Mouse (Mus musculus) hindbrain, embryonic 11.5 days (tissue): Measurements from ENCODE around the gene Irgc1. TPM values are rescaled to one million over a fixed set of nuclear protein-coding genes. Genes with fewer than 3 reads are reported as not detected.
"Not testable (repeated sequence)": the region's sequence is repeated elsewhere in the genome, so short reads cannot be mapped to it uniquely, and the experiment has no call there.

ENCODE experiments used
- ATAC-seq: fragments of 200-750 bp; cut with Nextera tagmentation; 2 replicates; pipeline ENCODE4 v1.8.0; 2017; ENCODE audit warnings: mild to moderate bottlenecking, moderate TSS enrichment, moderate library complexity; ENCODE audit not compliant: low FRiP score
- DNase-seq: peaks from one replicate; pipeline ENCODE4 v3.0.0-alpha.2; 2015; ENCODE audit warnings: low spot score
- H3K27ac ChIP-seq: fragments of 300-500 bp; sonication (generic); 2 replicates; pipeline ENCODE4 v1.5.1; 2014; ENCODE audit warnings: mild to moderate bottlenecking, low read depth, low read length
- H3K27me3 ChIP-seq: fragments of 300-500 bp; sonication (generic); 2 replicates; pipeline ENCODE4 v1.6.1; 2014; ENCODE audit warnings: mild to moderate bottlenecking, low read length, moderate library complexity, mixed read lengths; ENCODE audit not compliant: control insufficient read depth, insufficient read depth
- H3K36me3 ChIP-seq: fragments of 300-500 bp; sonication (generic); 2 replicates; pipeline ENCODE4 v1.6.1; 2014; ENCODE audit warnings: mild to moderate bottlenecking, low read length, moderate library complexity, mixed read lengths; ENCODE audit not compliant: control insufficient read depth, insufficient read depth
- H3K4me1 ChIP-seq: fragments of 300-500 bp; sonication (generic); replicated peaks from 2 replicates; pipeline ENCODE4 v1.6.1; 2014; ENCODE audit warnings: low read length, mixed read lengths; ENCODE audit not compliant: control insufficient read depth, insufficient read depth
- H3K4me2 ChIP-seq: fragments of 300-500 bp; sonication (generic); replicated peaks from 2 replicates; pipeline ENCODE4 v1.6.1; 2014; ENCODE audit warnings: mild to moderate bottlenecking, low read depth, low read length
- H3K4me3 ChIP-seq: fragments of 300-500 bp; sonication (generic); 2 replicates; pipeline ENCODE4 v1.5.1; 2014; ENCODE audit warnings: low read depth, low read length
- H3K9ac ChIP-seq: fragments of 300-500 bp; sonication (generic); 2 replicates; pipeline ENCODE4 v1.6.1; 2014; ENCODE audit warnings: low read depth, low read length
- H3K9me3 ChIP-seq: fragments of 300-500 bp; sonication (generic); 2 replicates; pipeline ENCODE4 v1.6.1; 2016; ENCODE audit warnings: low read length; ENCODE audit not compliant: control insufficient read depth
- WGBS: fragments of 180-500 bp; shearing (Covaris S2); extraction: QIAGEN DNeasy Blood & Tissue Kit; methylation state at CpG from one replicate; pipeline ENCODE4 v1.1.7; 2014; 5-methylcytosine and 5-hydroxymethylcytosine counted together
- polyA plus RNA-seq: library from polyadenylated mRNA; unstranded; fragments of >200 nt; fragmentation: Nextera tagmentation; extraction: Ambion mirVana; gene quantifications from 2 replicates; pipeline ENCODE4 v1.2.1, GENCODE M21; 2014

Irgc1 gene
- polyA plus RNA-seq, 1 experiment from 2014 or later = not detected

DNA sequence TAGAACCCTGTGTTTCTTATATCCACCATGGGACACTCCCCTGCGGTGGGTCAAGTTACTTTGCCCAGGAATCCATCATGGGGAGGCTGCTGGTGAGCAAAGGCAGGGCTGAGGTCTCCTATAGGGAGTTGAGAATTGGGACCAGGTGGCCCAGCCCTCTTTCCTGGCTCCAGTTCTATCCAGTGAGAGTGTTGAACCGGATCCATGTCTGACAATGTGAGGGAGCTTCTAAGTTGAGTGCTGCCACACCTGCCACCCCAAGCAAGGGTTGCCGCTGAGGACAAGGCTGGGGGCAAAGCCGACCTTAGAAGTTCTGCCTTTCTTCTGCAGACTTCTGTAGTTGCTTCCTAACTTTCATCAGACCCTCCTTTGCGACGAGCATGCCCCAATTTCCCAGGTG lies 31.2 kb upstream of the Irgc1 start:
- ATAC-seq = not testable (repeated sequence)
- WGBS = 54% methylated on average over 6 of the region's 6 CpGs

DNA sequence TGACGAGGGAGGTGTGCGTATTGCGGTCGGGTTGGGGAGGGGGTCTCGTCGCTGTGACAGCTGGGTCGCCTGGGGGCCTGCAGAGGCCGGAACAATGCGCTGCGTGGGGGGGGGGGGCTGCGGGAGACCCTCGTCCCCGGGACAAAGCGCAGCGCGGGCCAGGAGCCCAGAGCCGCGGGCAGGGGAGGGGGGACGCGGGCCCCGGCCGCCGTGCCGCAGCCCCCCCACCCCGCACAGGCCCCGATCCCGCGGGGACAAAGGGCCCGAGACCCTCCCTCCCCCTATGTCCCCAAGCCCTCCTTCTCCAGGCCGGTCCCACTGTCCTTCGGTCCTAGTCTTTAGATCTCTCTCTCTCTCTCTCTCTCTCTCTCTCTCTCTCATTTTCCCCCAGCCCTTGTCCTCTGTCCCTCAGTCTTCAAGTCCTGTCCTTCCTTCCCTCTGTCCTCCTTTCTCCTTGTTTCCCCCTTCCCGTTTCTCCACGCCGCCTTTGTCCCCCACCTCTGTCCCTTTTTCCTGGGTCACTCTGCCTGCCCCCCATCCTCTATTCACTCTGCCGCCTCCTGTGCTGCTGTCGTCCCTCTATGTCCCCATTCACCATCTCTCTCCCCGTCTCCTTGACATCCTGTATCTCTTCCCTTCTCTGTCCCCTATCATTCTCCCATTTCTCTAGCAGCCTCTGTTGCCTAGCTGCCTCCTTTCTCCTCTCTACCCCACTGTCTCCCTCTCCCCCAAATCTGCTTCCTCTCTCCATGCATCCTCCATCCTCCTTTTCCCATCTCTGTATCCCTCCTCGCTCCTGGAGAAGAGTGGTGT lies 30.3 kb upstream of the Irgc1 start:
- Histone ChIP-seq H3K27me3 (no peaks in the 10 kb centered on the region; the same call in 1 of the 2 replicates), H3K9ac (peak overlapping the region; percentile 94), H3K36me3 (no peaks in the 10 kb centered on the region), H3K4me1 (peaks cover 6% of the 10 kb centered on the region; the same call in 1 of the 2 replicates), H3K27ac (peak overlapping the region; percentile 79), H3K9me3 (no peaks in the 10 kb centered on the region), H3K4me2 (peak overlapping the region; percentile 92), H3K4me3 (peak overlapping the region; percentile 80)
- 1% methylated on average over 27 of the region's 38 CpGs for WGBS
- ATAC-seq = peak; percentile 61
- peak; percentile 54 for DNase-seq

More for the DNA sequence above, 31.2 kb upstream of the Irgc1 start:
- H3K27ac ChIP-seq, H3K36me3 ChIP-seq, DNase-seq, H3K4me1 ChIP-seq, H3K9ac ChIP-seq, H3K9me3 ChIP-seq, H3K27me3 ChIP-seq: not testable (repeated sequence)
- peak overlapping the region; percentile 80 for H3K4me3 ChIP-seq
- H3K4me2 ChIP-seq = peak overlapping the region; percentile 92

DNA sequence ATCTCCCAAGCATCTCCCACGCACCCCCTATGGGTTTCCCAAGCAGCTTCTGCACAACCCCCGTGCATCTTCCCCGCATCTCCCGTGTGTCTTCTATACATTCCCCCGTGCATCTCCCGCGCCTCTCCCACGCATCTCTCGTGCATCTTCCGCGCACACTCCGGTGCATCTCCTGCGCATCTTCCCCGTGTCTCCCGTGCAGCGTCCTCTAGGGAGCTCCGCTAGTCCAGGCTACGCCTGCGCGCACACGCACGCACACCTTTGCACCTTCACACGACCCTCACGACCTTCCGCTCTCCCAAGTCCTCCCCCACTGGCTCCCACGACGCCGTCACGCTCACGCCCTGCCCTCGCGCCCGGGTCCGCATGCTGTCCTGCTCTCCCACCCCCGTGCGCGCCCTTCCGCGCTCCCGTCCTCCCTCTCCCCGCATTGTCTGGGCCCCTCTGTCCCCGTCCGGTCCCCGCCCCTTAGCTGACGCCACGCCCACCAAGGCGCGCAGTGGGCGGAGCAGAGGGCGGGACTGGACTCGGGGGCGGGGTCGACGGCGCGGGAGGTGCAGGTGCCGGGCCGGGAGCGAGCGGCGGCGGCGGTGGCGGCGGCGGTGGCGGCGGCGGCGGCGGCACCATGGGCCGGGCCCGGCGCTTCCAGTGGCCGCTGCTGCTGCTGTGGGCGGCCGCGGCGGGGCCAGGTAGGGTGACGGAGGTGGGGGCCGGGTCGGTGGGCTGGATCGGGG lies 29.5 kb upstream of the Irgc1 start, which contains the start of gene Cadm4:
Gene Cadm4 (plus strand): TSS at position 550 of the 734 bp plus-strand sequence.
- Histone ChIP-seq H3K36me3 (no peaks in the 10 kb centered on the region), H3K4me1 (peaks cover 1% of the 10 kb centered on the region; the same call in 1 of the 2 replicates), H3K27me3 (no peaks in the 10 kb centered on the region; the same call in 1 of the 2 replicates), H3K27ac (peak within 1 kb of the TSS; percentile 79), H3K9me3 (no peaks in the 10 kb centered on the region), H3K4me2 (peak within 1 kb of the TSS; percentile 92), H3K9ac (peak within 1 kb of the TSS; percentile 94), H3K4me3 (peak within 1 kb of the TSS; percentile 80)
- WGBS = 1% methylated on average over 51 of the region's 83 CpGs
- ATAC-seq (peak; percentile 89), DNase-seq (peak; percentile 96)

DNA sequence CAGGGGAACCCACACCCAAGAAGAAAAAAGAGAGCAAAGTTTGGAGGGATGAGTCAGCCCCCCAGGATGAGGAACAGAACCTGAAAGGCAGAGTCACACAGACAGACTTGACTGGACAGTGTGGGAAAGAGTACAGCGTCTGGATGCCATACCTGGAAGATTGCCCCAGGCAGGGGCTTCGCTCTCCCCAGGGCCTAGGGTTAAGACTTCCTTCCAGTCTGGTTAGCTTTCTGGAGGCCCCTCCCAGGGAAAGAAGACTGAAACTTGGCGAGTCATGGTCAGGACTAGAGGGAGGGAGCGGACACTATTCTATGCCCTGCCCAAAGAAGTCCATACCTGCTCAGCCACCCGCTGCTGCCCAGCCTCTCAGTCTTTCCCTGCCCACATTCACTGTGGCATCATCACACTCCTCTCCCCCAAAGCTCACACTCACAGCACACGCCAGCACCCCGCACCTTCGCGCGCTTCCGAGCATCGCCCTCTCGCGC lies 28.9 kb upstream of the Irgc1 start:
- 11% methylated on average over 14 of the region's 14 CpGs for WGBS
- no peaks in the 10 kb centered on the region; the same call in 1 of the 2 replicates for H3K27me3 ChIP-seq
- no peaks in the 10 kb centered on the region for H3K36me3 ChIP-seq
- H3K4me1 ChIP-seq = no peaks in the 10 kb centered on the region; the same call in 1 of the 2 replicates
- DNase-seq (no peak), ATAC-seq (0 out of 2 replicates have a peak, but pooled peaks have one; percentile 1)
- H3K9me3 ChIP-seq = no peaks in the 10 kb centered on the region
- peak overlapping the region; percentile 80 for H3K4me3 ChIP-seq
- peak overlapping the region; percentile 92 for H3K4me2 ChIP-seq
- H3K9ac ChIP-seq = peak overlapping the region; percentile 94
- H3K27ac ChIP-seq = no peak overlapping the region

DNA sequence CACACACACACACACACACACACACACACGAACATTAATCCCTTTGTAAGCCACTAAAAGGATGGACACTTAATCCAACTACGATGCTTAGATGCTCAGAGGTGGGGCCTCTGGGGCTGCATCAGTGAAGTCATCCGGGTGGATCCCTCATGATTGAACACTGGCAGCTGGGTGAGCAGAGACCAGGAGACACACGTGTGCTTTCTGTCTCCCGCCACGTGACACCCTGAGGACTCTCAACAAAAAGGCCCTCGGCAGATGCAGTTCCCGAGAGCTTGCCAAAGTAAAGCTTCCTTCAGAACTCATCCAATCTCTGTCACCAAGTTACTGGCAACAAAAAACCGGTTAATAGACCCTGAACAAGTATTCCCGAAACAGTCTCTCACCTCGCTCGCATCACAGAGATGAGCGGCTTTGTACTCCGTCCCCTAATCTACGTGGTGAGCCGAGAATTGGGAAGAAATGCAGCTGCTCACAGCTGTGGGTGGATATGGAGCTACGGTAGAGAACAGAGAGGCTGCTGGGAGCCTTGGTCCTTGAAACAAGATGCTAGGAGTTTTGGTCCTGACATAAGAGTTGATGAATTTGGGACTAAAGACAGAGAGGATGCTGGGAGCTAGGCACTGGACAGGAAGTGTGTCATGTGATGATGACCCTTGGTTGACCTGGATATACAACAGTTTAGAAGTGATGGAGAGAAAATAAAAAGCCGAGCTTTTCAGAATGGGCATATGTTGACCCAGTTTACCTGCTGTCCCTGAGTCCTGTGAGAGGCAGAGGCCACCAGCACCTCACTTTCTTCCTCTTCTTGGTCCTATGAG lies 28.2 kb upstream of the Irgc1 start:
- no peak for ATAC-seq
- Histone ChIP-seq H3K4me3 (no peak overlapping the region), H3K9me3 (no peaks in the 10 kb centered on the region), H3K36me3 (no peaks in the 10 kb centered on the region), H3K27me3 (no peaks in the 10 kb centered on the region; the same call in 1 of the 2 replicates), H3K27ac (no peak overlapping the region), H3K9ac (no peak overlapping the region), H3K4me2 (no peak overlapping the region; the same call in 1 of the 2 replicates), H3K4me1 (no peaks in the 10 kb centered on the region; the same call in 1 of the 2 replicates)
- no peak for DNase-seq
- WGBS = 65% methylated on average over 18 of the region's 18 CpGs

DNA sequence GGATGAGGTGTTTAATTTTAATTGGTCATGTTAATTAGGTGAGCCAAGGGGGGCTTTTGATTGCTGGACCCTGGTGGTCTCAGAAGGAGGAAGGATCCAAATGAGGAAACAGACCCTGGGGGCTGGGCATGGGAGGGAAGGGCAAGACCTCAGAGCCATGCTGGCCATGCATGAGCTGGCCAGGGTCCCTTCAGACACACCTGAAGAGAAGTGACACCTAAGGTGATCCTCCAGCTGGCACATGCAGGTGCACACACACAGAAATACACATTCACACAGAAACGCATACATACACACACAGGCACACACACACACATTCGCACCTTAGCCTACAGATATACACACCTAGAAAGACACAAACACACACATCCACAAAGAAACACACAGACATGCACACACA lies 27.6 kb upstream of the Irgc1 start:
- H3K27ac ChIP-seq = no peak overlapping the region
- H3K9me3 ChIP-seq = no peaks in the 10 kb centered on the region
- no peaks in the 10 kb centered on the region; the same call in 1 of the 2 replicates for H3K27me3 ChIP-seq
- DNase-seq = no peak
- no peaks in the 10 kb centered on the region; the same call in 1 of the 2 replicates for H3K4me1 ChIP-seq
- no peak for ATAC-seq
- H3K4me2 ChIP-seq = no peak overlapping the region
- H3K4me3 ChIP-seq = no peak overlapping the region
- no peaks in the 10 kb centered on the region for H3K36me3 ChIP-seq
- 95% methylated on average over 2 of the region's 2 CpGs for WGBS
- no peak overlapping the region for H3K9ac ChIP-seq

DNA sequence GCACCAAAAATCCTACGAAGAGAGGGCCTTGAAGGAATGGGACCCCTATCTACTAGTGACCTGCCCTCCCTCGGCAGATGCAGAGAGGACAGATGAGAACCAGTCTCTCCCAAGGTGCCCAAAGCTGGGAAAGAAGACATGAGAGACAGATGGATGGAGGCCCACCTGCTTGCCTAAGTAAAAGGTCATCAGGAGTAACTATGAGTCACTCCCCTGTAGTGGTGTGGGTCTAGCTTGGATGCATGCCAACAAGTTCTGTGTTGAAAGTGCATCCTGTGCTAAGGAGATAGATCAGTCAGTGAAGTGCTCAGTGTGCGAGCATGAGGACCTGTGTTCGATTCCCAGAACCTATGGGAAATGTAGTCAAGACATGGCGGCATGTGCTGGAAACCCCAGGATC lies 26.8 kb upstream of the Irgc1 start:
- Histone ChIP-seq H3K27me3 (no peaks in the 10 kb centered on the region; the same call in 1 of the 2 replicates), H3K9me3 (no peaks in the 10 kb centered on the region), H3K36me3 (no peaks in the 10 kb centered on the region), H3K4me1 (no peaks in the 10 kb centered on the region; the same call in 1 of the 2 replicates), H3K9ac (no peak overlapping the region), H3K27ac (no peak overlapping the region), H3K4me2 (no peak overlapping the region), H3K4me3 (no peak overlapping the region)
- no peak for DNase-seq
- WGBS = 88% methylated on average over 5 of the region's 5 CpGs
- no peak for ATAC-seq

DNA sequence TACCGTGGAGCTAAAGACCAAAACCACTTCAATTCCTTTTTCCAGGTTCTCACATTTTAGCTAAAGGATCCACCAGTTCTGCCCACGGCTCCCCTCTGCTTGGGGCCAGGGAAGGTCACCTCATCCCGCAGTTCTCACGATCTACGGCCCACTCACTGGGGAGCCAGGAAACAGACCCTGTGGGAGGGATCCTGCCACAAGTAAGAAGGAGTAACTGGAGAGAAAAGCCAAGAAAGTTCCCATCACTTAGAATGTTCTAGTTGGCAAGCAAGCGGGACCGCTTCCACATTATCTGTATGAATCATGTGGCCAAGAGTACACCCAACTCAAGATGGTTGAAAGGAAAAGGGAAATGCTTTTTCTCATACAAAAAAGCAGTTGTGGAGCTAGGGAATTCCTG lies 24.8 kb upstream of the Irgc1 start:
- Histone ChIP-seq H3K4me2 (no peak overlapping the region), H3K9ac (no peak overlapping the region), H3K4me3 (no peak overlapping the region), H3K36me3 (no peaks in the 10 kb centered on the region), H3K27ac (no peak overlapping the region), H3K9me3 (no peaks in the 10 kb centered on the region), H3K4me1 (no peaks in the 10 kb centered on the region; the same call in 1 of the 2 replicates), H3K27me3 (no peaks in the 10 kb centered on the region; the same call in 1 of the 2 replicates)
- WGBS = 86% methylated on average over 7 of the region's 7 CpGs
- DNase-seq = no peak
- ATAC-seq = no peak
